Mouse (Mus musculus): ENCODE data around the gene Ddr1.

- TF ChIP-seq CTCF (IDR thresholded peaks at IDR 0.05; ENCODE audit: control insufficient read depth, insufficient read depth, insufficient read length): no peak
- no peak for TF ChIP-seq USF1 (IDR thresholded peaks at IDR 0.05; ENCODE audit: low read depth)
- TF ChIP-seq MYOD1 (IDR thresholded peaks at IDR 0.05; ENCODE audit: control insufficient read depth, insufficient read length, low read depth): no peak
- no peak for TF ChIP-seq CEBPB (IDR thresholded peaks at IDR 0.05; ENCODE audit: low read depth)
- TF ChIP-seq MAX (IDR thresholded peaks at IDR 0.05): no peak
Observed at GRCm38 (mm10) chr17:35691811-35692210, 12.6 kb downstream of the Ddr1 start.

All from C2C12 (cell line).